Mouse (Mus musculus) induced T-regulatory cell, adult 2 months (primary cell): ENCODE measurements at regions not wholly inside any gene's neighbourhood (a gene's known extent, or its start where the extent isn't known, plus 50 kb on each side); places are given as distances from the start of the nearest gene placed in this dataset.
"Not testable (repeated sequence)": the region's sequence is repeated elsewhere in the genome, so short reads cannot be mapped to it uniquely, and the experiment has no call there.

Experiments
- DNase-seq: peaks from one replicate; pipeline ENCODE4 v3.0.0-alpha.2; 2012; ENCODE audit warnings: low read depth

GRCm38 (mm10) chr16:49430296-49430695 lies 268.7 kb upstream of the Ift57 start:
- DNase-seq: no peak

GRCm38 (mm10) chr16:49431902-49432301 lies 267.1 kb upstream of the Ift57 start:
- DNase-seq: no peak

- DNase-seq: peak; percentile 9
These were observed 257.8 kb upstream of the Ift57 start for GRCm38 (mm10) chr16:49441225-49441624.

GRCm38 (mm10) chr16:49447356-49447755 lies 251.7 kb upstream of the Ift57 start:
- not testable (repeated sequence) for DNase-seq

GRCm38 (mm10) chr16:49493881-49494280 lies 205.2 kb upstream of the Ift57 start:
- no peak for DNase-seq

- no peak for DNase-seq
These were observed 201.5 kb upstream of the Ift57 start for GRCm38 (mm10) chr16:49497521-49498010.

- peak; percentile 80 for DNase-seq
These were observed 198.2 kb upstream of the Ift57 start for GRCm38 (mm10) chr16:49500818-49501217.

GRCm38 (mm10) chr16:49503897-49504413 lies 195.1 kb upstream of the Ift57 start:
- DNase-seq: peak; percentile 78

- DNase-seq: peak; percentile 15
These were observed 194.4 kb upstream of the Ift57 start for GRCm38 (mm10) chr16:49504669-49505068.

- no peak for DNase-seq
These were observed 193.8 kb upstream of the Ift57 start for GRCm38 (mm10) chr16:49505271-49505670.

GRCm38 (mm10) chr16:49518844-49519243 lies 180.2 kb upstream of the Ift57 start:
- no peak for DNase-seq

GRCm38 (mm10) chr16:49520411-49520810 lies 178.6 kb upstream of the Ift57 start:
- no peak for DNase-seq

- DNase-seq: no peak
These were observed 177.3 kb upstream of the Ift57 start for GRCm38 (mm10) chr16:49521685-49522084.

GRCm38 (mm10) chr16:49522576-49522975 lies 176.5 kb upstream of the Ift57 start:
- DNase-seq: no peak

- DNase-seq: not testable (repeated sequence)
These were observed 170.4 kb upstream of the Ift57 start for GRCm38 (mm10) chr16:49528618-49529017.

- peak; percentile 48 for DNase-seq
These were observed 170.0 kb upstream of the Ift57 start for GRCm38 (mm10) chr16:49529060-49529459.

- DNase-seq: no peak
These were observed 169.0 kb upstream of the Ift57 start for GRCm38 (mm10) chr16:49530051-49530450.

- no peak for DNase-seq
These were observed 166.9 kb upstream of the Ift57 start for GRCm38 (mm10) chr16:49532071-49532686.

- no peak for DNase-seq
These were observed 165.5 kb upstream of the Ift57 start for GRCm38 (mm10) chr16:49533498-49533998.

GRCm38 (mm10) chr16:49550231-49550630 lies 148.8 kb upstream of the Ift57 start:
- no peak for DNase-seq

GRCm38 (mm10) chr16:49570031-49570430 lies 129.0 kb upstream of the Ift57 start:
- DNase-seq: no peak

- DNase-seq: no peak
These were observed 126.4 kb upstream of the Ift57 start for GRCm38 (mm10) chr16:49572485-49573170.

GRCm38 (mm10) chr16:49573171-49573517 lies 125.9 kb upstream of the Ift57 start:
- no peak for DNase-seq
